Mouse (Mus musculus) liver, embryonic 12.5 days (tissue): ENCODE data around the gene Setdb2. TPM values are rescaled to one million over a fixed set of nuclear protein-coding genes. Genes with fewer than 3 reads are reported as not detected.
"Not testable (repeated sequence)": the region's sequence is repeated elsewhere in the genome, so short reads cannot be mapped to it uniquely, and the experiment has no call there.

ENCODE experiments used
- ATAC-seq: fragments of 200-750 bp; cut with Nextera tagmentation; 2 replicates; pipeline ENCODE4 v1.8.0; 2017; ENCODE audit warnings: moderate number of reproducible peaks, mild to moderate bottlenecking, moderate library complexity
- H3K27ac ChIP-seq: fragments of 300-500 bp; sonication (generic); 2 replicates; pipeline ENCODE4 v1.5.1; 2016; ENCODE audit warnings: mild to moderate bottlenecking
- H3K27me3 ChIP-seq: fragments of 300-500 bp; sonication (generic); replicated peaks from 2 replicates; pipeline ENCODE4 v1.6.1; 2016; ENCODE audit warnings: mild to moderate bottlenecking, moderate library complexity
- H3K36me3 ChIP-seq: fragments of 300-500 bp; sonication (generic); 2 replicates; pipeline ENCODE4 v1.6.1; 2016; ENCODE audit warnings: mild to moderate bottlenecking, moderate library complexity
- H3K4me1 ChIP-seq: fragments of 300-500 bp; sonication (generic); 2 replicates; pipeline ENCODE4 v1.6.1; 2016
- H3K4me2 ChIP-seq: fragments of 300-500 bp; sonication (generic); 2 replicates; pipeline ENCODE4 v1.6.1; 2016; ENCODE audit warnings: mild to moderate bottlenecking, moderate library complexity
- H3K4me3 ChIP-seq: fragments of 300-500 bp; sonication (generic); 2 replicates; pipeline ENCODE4 v1.5.1; 2016; ENCODE audit warnings: mild to moderate bottlenecking, moderate library complexity
- H3K9ac ChIP-seq: fragments of 300-500 bp; sonication (generic); 2 replicates; pipeline ENCODE4 v1.6.1; 2016; ENCODE audit warnings: mild to moderate bottlenecking, moderate library complexity
- H3K9me3 ChIP-seq: fragments of 300-500 bp; sonication (generic); replicated peaks from 2 replicates; pipeline ENCODE4 v1.6.1; 2016; ENCODE audit warnings: mild to moderate bottlenecking, moderate library complexity
- whole genome bisulfite sequencing: fragments of 180-500 bp; shearing (Covaris S2); methylation state at CpG from one replicate; pipeline ENCODE4 v1.1.7; 2016; ENCODE audit not compliant: insufficient replicate concordance; 5-methylcytosine and 5-hydroxymethylcytosine counted together
- polyA plus RNA-seq: library from polyadenylated mRNA; unstranded; fragments of >200 nt; fragmentation: Nextera tagmentation; extraction: Ambion mirVana; gene quantifications from 2 replicates; pipeline ENCODE4 v1.2.1, GENCODE M21; 2016

Setdb2 gene
- polyA plus RNA-seq, 1 experiment from 2014 or later, result 11.4 TPM

DNA sequence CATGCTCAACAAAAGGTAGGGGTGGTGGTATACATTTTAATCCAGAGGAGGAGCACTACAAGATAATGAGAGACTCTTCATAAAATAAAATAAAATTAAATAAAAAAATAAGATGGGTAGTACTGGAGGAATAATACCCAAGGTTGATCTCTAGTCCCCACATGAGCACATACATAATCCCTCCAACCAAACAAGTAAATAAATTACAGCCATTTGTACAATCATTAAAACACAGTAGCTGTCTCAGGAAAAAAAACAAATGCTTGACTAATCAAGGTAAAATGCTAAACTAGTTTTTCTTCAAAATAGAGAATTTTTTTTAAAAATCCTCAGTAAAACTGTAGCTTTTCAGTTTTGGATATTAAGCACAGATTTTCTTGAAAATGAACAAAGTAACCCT lies 5.5 kb downstream of the Setdb2 start:
- Histone ChIP-seq H3K27me3 (no peaks in the 10 kb centered on the region), H3K4me3 (no peak overlapping the region), H3K4me1 (peaks cover 22% of the 10 kb centered on the region), H3K36me3 (peaks cover 19% of the 10 kb centered on the region), H3K9me3 (no peaks in the 10 kb centered on the region), H3K4me2 (no peak overlapping the region), H3K27ac (no peak overlapping the region), H3K9ac (no peak overlapping the region)
- ATAC-seq, result no peak

DNA sequence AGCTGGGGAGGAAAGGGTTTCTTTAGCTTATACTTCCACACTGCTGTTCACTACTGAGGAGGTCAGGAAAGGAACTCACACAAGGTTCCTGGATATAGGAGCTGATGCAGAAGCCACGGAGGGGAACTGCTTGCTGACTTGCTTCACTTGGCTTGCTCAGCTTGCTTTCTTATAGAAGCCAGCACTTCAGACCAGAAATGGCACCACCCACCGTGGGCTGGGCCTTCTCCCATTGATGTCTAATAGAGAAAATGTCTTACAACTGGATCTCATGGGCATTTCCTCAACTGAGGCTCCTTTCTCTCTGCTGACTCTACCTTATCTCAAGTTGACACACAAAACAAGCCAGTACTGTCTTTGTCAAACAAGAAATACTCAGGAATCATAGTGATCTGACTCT lies 6.8 kb downstream of the Setdb2 start:
- peak; percentile 15; the same call in 1 of the 2 replicates for ATAC-seq
- Histone ChIP-seq H3K9me3 (no peaks in the 10 kb centered on the region), H3K27me3 (no peaks in the 10 kb centered on the region), H3K27ac (no peak overlapping the region), H3K4me3 (no peak overlapping the region), H3K4me2 (no peak overlapping the region), H3K36me3 (peaks cover 29% of the 10 kb centered on the region), H3K4me1 (peaks cover 12% of the 10 kb centered on the region), H3K9ac (no peak overlapping the region)
- 44% methylated on average over 2 of the region's 2 CpGs for WGBS

DNA sequence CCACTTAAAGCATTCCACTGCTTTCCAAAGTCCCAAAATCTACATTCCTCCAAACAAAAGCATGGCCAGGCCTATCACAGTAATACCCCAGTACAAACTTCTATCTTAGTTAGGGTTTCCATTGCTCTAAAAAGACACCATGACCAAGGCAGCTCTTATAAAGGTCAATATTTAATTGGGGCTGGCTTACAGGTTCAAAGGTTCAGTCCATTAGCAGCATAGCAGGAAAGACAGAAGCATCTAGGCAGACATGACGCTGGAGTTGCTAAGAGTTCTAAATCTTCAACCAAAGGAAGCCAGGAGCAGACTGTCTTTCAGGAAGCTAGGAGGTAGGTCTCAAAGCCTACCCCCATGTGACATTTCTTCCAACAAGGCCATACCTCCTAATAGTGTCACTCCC lies 10.1 kb downstream of the Setdb2 start:
- no peak for ATAC-seq
- Histone ChIP-seq H3K27me3 (no peaks in the 10 kb centered on the region), H3K36me3 (peaks cover 27% of the 10 kb centered on the region), H3K4me2 (no peak overlapping the region), H3K27ac (no peak overlapping the region), H3K4me1 (peaks cover 10% of the 10 kb centered on the region; the same call in 1 of the 2 replicates), H3K9me3 (no peaks in the 10 kb centered on the region), H3K4me3 (no peak overlapping the region), H3K9ac (no peak overlapping the region)
- WGBS, result 82% methylated on average over 1 of the region's 1 CpGs

- no peak overlapping the region for H3K4me2 ChIP-seq
- no peak for ATAC-seq
- no peak overlapping the region for H3K4me3 ChIP-seq
- H3K4me1 ChIP-seq, result peaks cover 3% of the 10 kb centered on the region; the same call in 1 of the 2 replicates
- peaks cover 22% of the 10 kb centered on the region for H3K36me3 ChIP-seq
- H3K27me3 ChIP-seq, result no peaks in the 10 kb centered on the region
- no peak overlapping the region for H3K27ac ChIP-seq
- H3K9ac ChIP-seq, result no peak overlapping the region
- 80% methylated on average over 11 of the region's 11 CpGs for WGBS
- H3K9me3 ChIP-seq, result no peaks in the 10 kb centered on the region
Observed at GRCm38 (mm10) chr14:59422912-59423663, 17.6 kb downstream of the Setdb2 start.

DNA sequence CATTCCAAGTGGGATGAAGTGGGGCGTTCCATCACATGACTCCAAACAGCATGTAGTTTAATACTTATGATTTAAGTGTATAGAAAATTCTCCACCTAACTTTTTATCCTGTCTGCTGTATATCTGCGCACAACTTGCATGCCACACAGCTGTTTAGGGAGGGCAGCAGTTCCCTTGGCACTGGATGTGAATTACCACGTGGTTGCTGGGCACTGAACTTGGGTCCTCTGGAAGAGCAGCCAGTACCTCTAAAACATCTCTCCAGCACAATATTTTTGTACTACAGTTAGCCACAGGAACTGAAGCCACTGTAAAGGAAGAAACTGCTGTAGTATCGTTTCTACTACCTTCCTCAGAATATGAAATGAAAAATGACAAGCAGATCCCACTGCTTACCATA lies 22.5 kb downstream of the Setdb2 start:
- Histone ChIP-seq H3K4me3 (no peak overlapping the region), H3K27me3 (no peaks in the 10 kb centered on the region), H3K27ac (no peak overlapping the region), H3K36me3 (peaks cover 62% of the 10 kb centered on the region), H3K4me1 (no peaks in the 10 kb centered on the region), H3K4me2 (no peak overlapping the region), H3K9ac (no peak overlapping the region), H3K9me3 (no peaks in the 10 kb centered on the region)
- no peak for ATAC-seq
- 81% methylated on average over 4 of the region's 4 CpGs for WGBS

- not testable (repeated sequence) for ATAC-seq, H3K4me3 ChIP-seq, H3K9me3 ChIP-seq, H3K27ac ChIP-seq, H3K4me2 ChIP-seq, H3K4me1 ChIP-seq, H3K9ac ChIP-seq, H3K27me3 ChIP-seq
- 88% methylated on average over 2 of the region's 2 CpGs for WGBS
- peaks cover 78% of the 10 kb centered on the region for H3K36me3 ChIP-seq
Observed at GRCm38 (mm10) chr14:59414979-59415378, 25.7 kb downstream of the Setdb2 start.

DNA sequence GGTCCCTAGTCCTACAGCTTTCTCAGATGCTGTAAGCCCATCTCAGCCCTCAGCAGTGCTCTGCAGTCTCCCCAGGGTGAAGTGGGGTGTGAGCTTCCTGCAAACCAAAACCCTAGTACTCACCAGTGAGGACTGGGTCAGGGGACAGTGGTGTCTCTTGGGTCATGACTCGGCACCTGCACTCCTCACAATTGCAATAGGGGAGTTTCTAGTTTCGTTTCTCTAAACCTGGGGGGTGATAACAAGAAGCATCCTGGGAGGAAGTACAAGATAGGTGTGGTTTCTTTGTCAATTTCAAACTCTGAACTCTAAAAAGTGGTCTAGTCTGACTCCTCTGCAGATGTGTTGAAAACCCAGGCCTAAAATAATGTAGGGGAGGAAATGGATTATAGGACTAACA lies 43.7 kb downstream of the Setdb2 start:
- Histone ChIP-seq H3K36me3 (peaks cover 22% of the 10 kb centered on the region), H3K4me2 (no peak overlapping the region), H3K27ac (no peak overlapping the region), H3K4me3 (no peak overlapping the region), H3K9me3 (no peaks in the 10 kb centered on the region), H3K4me1 (no peaks in the 10 kb centered on the region), H3K9ac (no peak overlapping the region), H3K27me3 (no peaks in the 10 kb centered on the region)
- no peak for ATAC-seq
- 53% methylated on average over 2 of the region's 2 CpGs for WGBS

DNA sequence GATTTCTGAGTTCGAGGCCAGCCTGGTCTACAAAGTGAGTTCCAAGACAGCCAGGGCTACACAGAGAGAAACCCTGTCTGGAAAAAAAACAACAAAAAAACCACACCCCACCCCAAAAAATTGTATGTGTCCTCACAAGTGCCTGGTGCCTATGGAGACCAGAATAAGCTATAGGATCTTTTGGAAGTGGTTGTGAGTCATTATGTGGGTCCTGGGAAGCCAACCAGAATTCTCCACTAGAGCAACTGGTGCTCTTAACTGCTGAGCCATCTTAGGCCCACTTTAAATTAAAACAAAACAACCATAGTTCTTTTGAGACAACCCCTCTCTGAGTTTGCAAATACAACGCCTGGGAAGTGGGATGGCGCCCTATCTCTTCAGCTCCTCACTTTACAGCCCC lies 45.4 kb downstream of the Setdb2 start, which contains the start of gene Phf11c:
Gene Phf11c, minus strand, starts transcription at position 101 of the 400 bp plus-strand sequence.
- no peak for ATAC-seq
- Histone ChIP-seq H3K9ac (no peak within 1 kb of the TSS), H3K4me1 (no peaks in the 10 kb centered on the region), H3K27ac (no peak within 1 kb of the TSS), H3K27me3 (no peaks in the 10 kb centered on the region), H3K36me3 (peaks cover 12% of the 10 kb centered on the region), H3K9me3 (no peaks in the 10 kb centered on the region), H3K4me2 (no peak within 1 kb of the TSS), H3K4me3 (no peak within 1 kb of the TSS)
- WGBS, result 73% methylated on average over 3 of the region's 3 CpGs

GRCm38 (mm10) chr14:59390181-59390580 lies 50.5 kb downstream of the Setdb2 start:
- 82% methylated on average over 4 of the region's 4 CpGs for WGBS
- H3K4me3 ChIP-seq, H3K4me2 ChIP-seq, H3K27ac ChIP-seq, H3K36me3 ChIP-seq, ATAC-seq, H3K9me3 ChIP-seq, H3K9ac ChIP-seq, H3K27me3 ChIP-seq, H3K4me1 ChIP-seq: not testable (repeated sequence)

- Histone ChIP-seq H3K4me2 (no peak overlapping the region), H3K36me3 (no peaks in the 10 kb centered on the region), H3K9me3 (no peaks in the 10 kb centered on the region), H3K4me1 (no peaks in the 10 kb centered on the region), H3K4me3 (no peak overlapping the region), H3K27ac (no peak overlapping the region), H3K27me3 (no peaks in the 10 kb centered on the region), H3K9ac (no peak overlapping the region)
- 65% methylated on average over 1 of the region's 1 CpGs for WGBS
- no peak for ATAC-seq
Observed at GRCm38 (mm10) chr14:59389532-59389931, 51.2 kb downstream of the Setdb2 start.

DNA sequence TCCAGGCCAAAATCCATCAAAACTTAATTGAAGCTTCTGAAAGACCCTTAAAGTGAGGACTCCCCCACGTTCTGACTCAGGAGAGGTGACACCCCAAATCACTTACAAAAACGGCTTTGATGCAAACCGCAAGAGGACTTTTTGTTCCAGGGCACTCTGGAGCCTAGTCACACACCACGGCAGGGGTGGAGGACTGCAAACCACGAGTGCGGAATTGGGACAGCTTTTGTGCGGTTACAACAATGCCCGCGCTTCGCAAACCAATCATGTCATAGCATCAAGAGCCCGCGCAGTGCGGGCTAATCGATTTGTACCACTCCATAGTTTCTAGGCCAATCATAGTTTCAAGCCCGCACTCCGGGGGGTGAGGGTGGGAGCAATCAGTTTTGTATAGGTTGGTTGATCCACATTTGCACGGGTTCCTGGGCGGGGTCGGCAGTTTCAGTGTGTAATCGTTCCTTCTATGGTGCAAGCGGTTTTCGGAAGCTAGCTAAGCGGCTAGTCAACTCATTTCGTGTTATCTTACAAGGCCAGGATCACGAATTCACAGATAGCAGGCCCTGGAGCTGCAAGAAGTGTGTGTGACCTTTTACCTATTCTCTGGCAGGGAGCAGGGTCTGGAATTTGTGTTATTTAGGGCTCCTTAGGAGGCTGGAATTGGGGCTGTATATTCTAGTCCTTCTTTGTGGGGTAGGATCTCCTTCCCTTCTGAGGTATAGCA lies 70.2 kb downstream of the Setdb2 start:
- Histone ChIP-seq H3K9ac (no peak overlapping the region), H3K4me2 (no peak overlapping the region), H3K4me3 (no peak overlapping the region), H3K27ac (no peak overlapping the region), H3K36me3 (no peaks in the 10 kb centered on the region), H3K9me3 (peaks cover 17% of the 10 kb centered on the region; the same call in 1 of the 2 replicates), H3K4me1 (no peaks in the 10 kb centered on the region), H3K27me3 (no peaks in the 10 kb centered on the region)
- WGBS, result 83% methylated on average over 25 of the region's 25 CpGs
- ATAC-seq, result no peak

- 68% methylated on average over 8 of the region's 8 CpGs for WGBS
- H3K9me3 ChIP-seq, result peaks cover 7% of the 10 kb centered on the region; the same call in 1 of the 2 replicates
- H3K36me3 ChIP-seq, result no peaks in the 10 kb centered on the region
- H3K27me3 ChIP-seq, result no peaks in the 10 kb centered on the region
- ATAC-seq, result no peak
- no peak overlapping the region for H3K4me3 ChIP-seq
- H3K4me2 ChIP-seq, result no peak overlapping the region
- no peak overlapping the region for H3K9ac ChIP-seq
- H3K27ac ChIP-seq, result no peak overlapping the region
- no peaks in the 10 kb centered on the region for H3K4me1 ChIP-seq
Observed at GRCm38 (mm10) chr14:59366386-59367105, 74.1 kb downstream of the Setdb2 start.
